In genomic region chr4:140283398-140283797, GRCm38 (mm10) we compare ENCODE assay signal across 8 mouse cellular contexts. TPM values are rescaled to one million over a fixed set of nuclear protein-coding genes. Genes with fewer than 3 reads are reported as not detected.
DNase-seq lines count a peak whose midpoint lies in the region; ATAC-seq and TF ChIP-seq lines count a peak whose summit lies in the region.

No protein-coding gene starts in this region.

- H3K4me1 ChIP-seq in MEL (ENCODE audit: control insufficient read depth in 1 of 2, insufficient read depth in 2 of 2, low read length in 2 of 2) = no peaks in the 10 kb centered on the region
- no peaks in the 10 kb centered on the region for H3K4me1 ChIP-seq in lung, embryonic 14.5 days (ENCODE audit: insufficient read depth)
- H3K4me1 ChIP-seq in intestine, postnatal 0 days (replicated peaks; ENCODE audit: control insufficient read depth, insufficient read depth, low read length) = no peaks in the 10 kb centered on the region

- H3K27me3 ChIP-seq in MEL (ENCODE audit: control insufficient read depth in 1 of 2, insufficient read depth in 2 of 2, low read length in 2 of 2) = no peaks in the 10 kb centered on the region
- no peaks in the 10 kb centered on the region for H3K27me3 ChIP-seq in lung, embryonic 14.5 days (ENCODE audit: insufficient read depth, low read length)
- H3K27me3 ChIP-seq in intestine, postnatal 0 days (replicated peaks; ENCODE audit: control insufficient read depth, insufficient read depth, low read length) = no peaks in the 10 kb centered on the region

- no peak overlapping the region for H3K9ac ChIP-seq in MEL (ENCODE audit: control insufficient read depth, low read depth, low read length, poor library complexity, severe bottlenecking)
- H3K9ac ChIP-seq in lung, embryonic 14.5 days = no peak overlapping the region
- H3K9ac ChIP-seq in intestine, postnatal 0 days (ENCODE audit: low read depth, low read length) = no peak overlapping the region

- TF ChIP-seq EP300 in MEL (IDR thresholded peaks at IDR 0.05; ENCODE audit: low read depth in 1 of 2, low read length in 2 of 2) = no peak

- ATAC-seq in lung, embryonic 14.5 days (ENCODE audit: insufficient read depth) = no peak
- no peak for ATAC-seq in intestine, postnatal 0 days
- ATAC-seq in monocyte, adult 5-6 weeks (replicated peaks; ENCODE audit: insufficient number of reproducible peaks, low FRiP score, low TSS enrichment, poor library complexity, severe bottlenecking) = no peak

- no peaks in the 10 kb centered on the region for H3K9me3 ChIP-seq in MEL (replicated peaks; ENCODE audit: insufficient read depth, low read length)
- no peaks in the 10 kb centered on the region for H3K9me3 ChIP-seq in lung, embryonic 14.5 days (ENCODE audit: low read depth, low read length)
- H3K9me3 ChIP-seq in intestine, postnatal 0 days (ENCODE audit: control insufficient read depth) = no peaks in the 10 kb centered on the region

- no peaks in the 10 kb centered on the region for H3K79me2 ChIP-seq in MEL (ENCODE audit: control insufficient read depth, insufficient read depth, low read length, poor library complexity)

- no peak overlapping the region for H3K4me3 ChIP-seq in MEL (ENCODE audit: control insufficient read depth in 1 of 2, insufficient read depth in 1 of 2, low read depth in 2 of 2, low read length in 2 of 2)
- H3K4me3 ChIP-seq in lung, embryonic 14.5 days (ENCODE audit: low read depth, low read length) = no peak overlapping the region
- no peak overlapping the region for H3K4me3 ChIP-seq in intestine, postnatal 0 days (ENCODE audit: low read depth, low read length)

- TF ChIP-seq RAD21 in MEL (IDR thresholded peaks at IDR 0.05; ENCODE audit: low read depth, low read length) = no peak

- 0% methylated on average over 2 of the region's 2 CpGs for WGBS in lung, embryonic 14.5 days
- WGBS in intestine, postnatal 0 days = 7% methylated on average over 2 of the region's 2 CpGs

- no peak for TF ChIP-seq POLR2A in MEL (IDR thresholded peaks at IDR 0.05; ENCODE audit: control insufficient read depth in 1 of 2, insufficient read depth in 1 of 2, low read depth in 1 of 2, low read length in 2 of 2, poor library complexity in 1 of 2)

- H3K36me3 ChIP-seq in MEL (ENCODE audit: control insufficient read depth in 1 of 2, insufficient read depth in 2 of 2, low read length in 2 of 2) = no peaks in the 10 kb centered on the region
- no peaks in the 10 kb centered on the region for H3K36me3 ChIP-seq in lung, embryonic 14.5 days (ENCODE audit: insufficient read depth)
- H3K36me3 ChIP-seq in intestine, postnatal 0 days (ENCODE audit: control insufficient read depth, insufficient read depth) = no peaks in the 10 kb centered on the region

- peak; percentile 6 for DNase-seq in heart, adult 8-10 months (ENCODE audit: low spot score)
- no peak for DNase-seq in heart, adult 9 months (ENCODE audit: low spot score in 2 of 2)
- peak; percentile 50 for DNase-seq in MEL (ENCODE audit: low read depth, low spot score)
- DNase-seq in forelimb bud, embryonic 11.5 days (ENCODE audit: low read depth, low spot score) = peak; percentile 82
- peak; percentile 86 for DNase-seq in lung, embryonic 14.5 days
- DNase-seq in left cerebral cortex, adult 9 months (ENCODE audit: low spot score in 2 of 2) = no peak

- no peak for TF ChIP-seq CTCF in MEL (IDR thresholded peaks at IDR 0.05 in 2 of 3, conservative IDR thresholded peaks at IDR 0.05 in 1 of 3; ENCODE audit: control insufficient read depth in 1 of 3, insufficient read depth in 1 of 3, low read depth in 2 of 3, low read length in 3 of 3, poor library complexity in 1 of 3, severe bottlenecking in 1 of 3)
- no peak for TF ChIP-seq CTCF in lung, embryonic 14.5 days (IDR thresholded peaks at IDR 0.05; ENCODE audit: low read depth)
- TF ChIP-seq CTCF in intestine, postnatal 0 days (IDR thresholded peaks at IDR 0.05; ENCODE audit: low read depth) = no peak

- H3K27ac ChIP-seq in MEL (ENCODE audit: control insufficient read depth, low read depth, low read length) = no peak overlapping the region
- H3K27ac ChIP-seq in lung, embryonic 14.5 days (ENCODE audit: low read depth) = no peak overlapping the region
- no peak overlapping the region for H3K27ac ChIP-seq in intestine, postnatal 0 days (ENCODE audit: low read depth, low read length)

- no peak overlapping the region for H3K4me2 ChIP-seq in lung, embryonic 14.5 days
- no peak overlapping the region for H3K4me2 ChIP-seq in intestine, postnatal 0 days (replicated peaks; ENCODE audit: low read depth)

TF ChIP-seq in MEL, 35 proteins besides CTCF, POLR2A, EP300 and RAD21:
- TF ChIP-seq CHD2 (IDR thresholded peaks at IDR 0.05; ENCODE audit: low read length) (no peak), KAT2A (conservative IDR thresholded peaks at IDR 0.05; ENCODE audit: low read depth, low read length) (no peak), HCFC1 (IDR thresholded peaks at IDR 0.05; ENCODE audit: low read depth, low read length) (no peak), MAFK (IDR thresholded peaks at IDR 0.05; ENCODE audit: borderline replicate concordance, low read depth, low read length) (no peak), JUND (IDR thresholded peaks at IDR 0.05; ENCODE audit: low read depth, low read length) (no peak), NELFE (IDR thresholded peaks at IDR 0.05; ENCODE audit: low read depth, low read length) (no peak)

RNA-seq across cellular contexts. Expression of gene Igsf21, which starts 36.8 kb away (rescaled TPM):
- total RNA-seq in heart, adult 8-10 months (2022) = under 1 TPM in 3 of 4 experiments, not detected in 1; 0.12 to 0.52 (median 0.14) TPM
- not detected in 2 replicates for total RNA-seq in MEL (2012; rRNA removed)
- polyA plus RNA-seq in MEL (2012; ENCODE audit: insufficient read depth in 1 of 2, insufficient read length in 2 of 2, low read depth in 1 of 2, low replicate concordance in 2 of 2, missing spikeins in 1 of 2) = not detected
- not detected in 2 replicates for polyA plus RNA-seq in lung, embryonic 14.5 days (2014; fragmentation: Nextera tagmentation; extraction: Ambion mirVana)
- polyA plus RNA-seq in intestine, postnatal 0 days (2015; fragmentation: Nextera tagmentation; extraction: Ambion mirVana) = 0.89 and 0.93 TPM in 2 replicates
- total RNA-seq in monocyte, adult 5-6 weeks (2017) = not detected in 3 replicates

Comparison
In these comparisons a context has a peak if more than half of its experiments do, and no peak if none do; other contexts are left out.
1. DNase-seq: peak in heart, adult 8-10 months (single experiment), MEL (single experiment), forelimb bud, embryonic 11.5 days (single experiment) and lung, embryonic 14.5 days (single experiment); none in heart, adult 9 months (0 of 2) and left cerebral cortex, adult 9 months (0 of 2).